ENCODE assay signal across 11 mouse cellular contexts in the genomic region with DNA sequence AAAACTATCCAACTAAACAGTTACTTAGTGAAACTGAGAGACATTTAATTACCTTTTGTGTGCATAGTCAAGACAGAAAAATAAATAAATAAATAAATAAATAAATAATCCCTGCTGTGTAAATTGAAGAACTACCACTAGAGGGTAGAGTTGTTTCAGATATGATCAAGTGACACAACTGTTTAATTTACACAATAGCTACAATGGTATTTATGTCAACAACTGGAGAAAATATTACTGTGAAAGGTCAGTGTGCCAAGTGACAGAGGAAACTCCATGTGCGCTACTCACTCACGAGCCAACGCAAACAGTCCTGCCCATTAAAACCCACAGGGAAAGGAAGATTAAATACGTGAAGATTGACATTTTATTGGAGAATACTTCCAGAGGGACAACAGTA. TPM values are rescaled to one million over a fixed set of nuclear protein-coding genes. Genes with fewer than 3 reads are reported as not detected.
DNase-seq lines count a peak whose midpoint lies in the region; ATAC-seq and TF ChIP-seq lines count a peak whose summit lies in the region.
"Had no signal": no experiment of that assay in that cellular context is flagged by ENCODE, and none has a peak within 500 bp of the region (broad histone marks: within the 10 kb centered on the region; RNA-seq: fewer than 3 reads in every experiment).

No protein-coding gene starts in this region.

- H3K27ac ChIP-seq in forebrain, embryonic 14.5 days (ENCODE audit: low read depth, low read length), result no peak overlapping the region
- H3K27ac ChIP-seq in forebrain, embryonic 15.5 days (replicated peaks), result no peak overlapping the region
- no peak overlapping the region for H3K27ac ChIP-seq in kidney, embryonic 15.5 days
- H3K27ac ChIP-seq in neural tube, embryonic 14.5 days (ENCODE audit: low read depth, low read length), result no peak overlapping the region
- no peak overlapping the region for H3K27ac ChIP-seq in stomach, postnatal 0 days (replicated peaks)
- H3K27ac ChIP-seq: limb, embryonic 15.5 days had no signal

- no peak for TF ChIP-seq EP300 in stomach, postnatal 0 days (optimal IDR thresholded peaks at IDR 0.05)

- no peaks in the 10 kb centered on the region for H3K4me1 ChIP-seq in forebrain, embryonic 14.5 days (ENCODE audit: control insufficient read depth, insufficient read depth, low read length)
- H3K4me1 ChIP-seq in forebrain, embryonic 15.5 days, result no peaks in the 10 kb centered on the region
- no peaks in the 10 kb centered on the region for H3K4me1 ChIP-seq in kidney, embryonic 15.5 days
- no peaks in the 10 kb centered on the region for H3K4me1 ChIP-seq in neural tube, embryonic 14.5 days (ENCODE audit: control insufficient read depth, insufficient read depth, low read length)
- H3K4me1 ChIP-seq in stomach, postnatal 0 days (replicated peaks; ENCODE audit: control insufficient read depth, insufficient read depth), result no peaks in the 10 kb centered on the region
- H3K4me1 ChIP-seq: limb, embryonic 15.5 days had no signal

- H3K4me2 ChIP-seq in forebrain, embryonic 14.5 days (ENCODE audit: low read length), result no peak overlapping the region
- no peak overlapping the region for H3K4me2 ChIP-seq in forebrain, embryonic 15.5 days (replicated peaks)
- H3K4me2 ChIP-seq in kidney, embryonic 15.5 days, result no peak overlapping the region
- no peak overlapping the region for H3K4me2 ChIP-seq in neural tube, embryonic 14.5 days (ENCODE audit: low read depth, low read length)
- H3K4me2 ChIP-seq in stomach, postnatal 0 days (replicated peaks; ENCODE audit: low read depth), result no peak overlapping the region
- H3K4me2 ChIP-seq: limb, embryonic 15.5 days had no signal

- 88% methylated on average over 4 of the region's 4 CpGs for WGBS in forebrain, embryonic 14.5 days
- 84% methylated on average over 4 of the region's 4 CpGs for WGBS in forebrain, embryonic 15.5 days
- WGBS in kidney, embryonic 15.5 days, result 42% methylated on average over 4 of the region's 4 CpGs
- 60% methylated on average over 4 of the region's 4 CpGs for WGBS in neural tube, embryonic 14.5 days
- WGBS in stomach, postnatal 0 days, result 41% methylated on average over 4 of the region's 4 CpGs

- TF ChIP-seq CTCF in stomach, postnatal 0 days (IDR thresholded peaks at IDR 0.05; ENCODE audit: low read depth), result peak; percentile 59

- ATAC-seq in forebrain, embryonic 14.5 days, result 0 out of 2 replicates have a peak, but pooled peaks have one; percentile 20
- ATAC-seq in forebrain, embryonic 15.5 days (replicated peaks), result no peak
- ATAC-seq in kidney, embryonic 15.5 days (replicated peaks; ENCODE audit: low FRiP score), result 0 out of 2 replicates have a peak, but pooled peaks have one; percentile 22
- ATAC-seq in neural tube, embryonic 14.5 days (ENCODE audit: low read depth), result peak; percentile 44
- ATAC-seq in stomach, postnatal 0 days (ENCODE audit: low FRiP score, low TSS enrichment), result peak; percentile 90

- H3K9ac ChIP-seq in forebrain, embryonic 14.5 days (ENCODE audit: low read length), result no peak overlapping the region
- H3K9ac ChIP-seq in forebrain, embryonic 15.5 days (replicated peaks), result no peak overlapping the region
- H3K9ac ChIP-seq in kidney, embryonic 15.5 days, result no peak overlapping the region
- H3K9ac ChIP-seq in neural tube, embryonic 14.5 days (replicated peaks; ENCODE audit: low read depth, low read length), result no peak overlapping the region
- no peak overlapping the region for H3K9ac ChIP-seq in stomach, postnatal 0 days (ENCODE audit: low read length)
- H3K9ac ChIP-seq: limb, embryonic 15.5 days had no signal

- no peaks in the 10 kb centered on the region for H3K9me3 ChIP-seq in forebrain, embryonic 14.5 days (replicated peaks; ENCODE audit: control insufficient read depth, low read length)
- no peaks in the 10 kb centered on the region for H3K9me3 ChIP-seq in forebrain, embryonic 15.5 days
- H3K9me3 ChIP-seq in kidney, embryonic 15.5 days (replicated peaks), result no peaks in the 10 kb centered on the region
- H3K9me3 ChIP-seq in neural tube, embryonic 14.5 days (ENCODE audit: control insufficient read depth, low read length), result no peaks in the 10 kb centered on the region
- no peaks in the 10 kb centered on the region for H3K9me3 ChIP-seq in stomach, postnatal 0 days (ENCODE audit: control insufficient read depth, low read length)
- H3K9me3 ChIP-seq: limb, embryonic 15.5 days had no signal

- H3K4me3 ChIP-seq in forebrain, embryonic 14.5 days (ENCODE audit: low read depth, low read length), result no peak overlapping the region
- H3K4me3 ChIP-seq in forebrain, embryonic 15.5 days, result no peak overlapping the region
- no peak overlapping the region for H3K4me3 ChIP-seq in kidney, embryonic 15.5 days (replicated peaks)
- H3K4me3 ChIP-seq in neural tube, embryonic 14.5 days (ENCODE audit: low read depth, low read length), result no peak overlapping the region
- no peak overlapping the region for H3K4me3 ChIP-seq in stomach, postnatal 0 days (ENCODE audit: low read depth, low read length)
- H3K4me3 ChIP-seq: limb, embryonic 15.5 days had no signal

- no peaks in the 10 kb centered on the region for H3K27me3 ChIP-seq in forebrain, embryonic 14.5 days (replicated peaks; ENCODE audit: control insufficient read depth, insufficient read depth, low read length)
- H3K27me3 ChIP-seq in forebrain, embryonic 15.5 days, result no peaks in the 10 kb centered on the region
- no peaks in the 10 kb centered on the region for H3K27me3 ChIP-seq in kidney, embryonic 15.5 days
- no peaks in the 10 kb centered on the region for H3K27me3 ChIP-seq in neural tube, embryonic 14.5 days (ENCODE audit: control insufficient read depth, insufficient read depth, low read length)
- no peaks in the 10 kb centered on the region for H3K27me3 ChIP-seq in stomach, postnatal 0 days (ENCODE audit: control insufficient read depth, insufficient read depth, low read length)
- H3K27me3 ChIP-seq: limb, embryonic 15.5 days had no signal

- peak; percentile 26 for DNase-seq in forebrain, embryonic 14.5 days (ENCODE audit: low spot score)
- DNase-seq in kidney, adult 9 months, result no peak
- no peak for DNase-seq in neural tube, embryonic 10.5 days (ENCODE audit: extremely low spot score, low spot score)
- peak; percentile 32 for DNase-seq in stomach, postnatal 0 days (ENCODE audit: low spot score)
- DNase-seq in T-cell, adult 2 months (ENCODE audit: low spot score), result no peak
- DNase-seq: lung, postnatal 4 days had no signal

- H3K36me3 ChIP-seq in forebrain, embryonic 14.5 days (ENCODE audit: control insufficient read depth, insufficient read depth, low read length), result no peaks in the 10 kb centered on the region
- no peaks in the 10 kb centered on the region for H3K36me3 ChIP-seq in forebrain, embryonic 15.5 days
- no peaks in the 10 kb centered on the region for H3K36me3 ChIP-seq in kidney, embryonic 15.5 days
- no peaks in the 10 kb centered on the region for H3K36me3 ChIP-seq in neural tube, embryonic 14.5 days (ENCODE audit: control insufficient read depth, insufficient read depth, low read length)
- no peaks in the 10 kb centered on the region for H3K36me3 ChIP-seq in stomach, postnatal 0 days (ENCODE audit: control insufficient read depth, insufficient read depth, low read length)
- H3K36me3 ChIP-seq: limb, embryonic 15.5 days had no signal

RNA-seq across cellular contexts. Expression of a gene that starts 38.8 kb away (rescaled TPM):
- polyA plus RNA-seq in forebrain, embryonic 14.5 days (2014; fragmentation: Nextera tagmentation; extraction: Ambion mirVana), result 0.48 and 0.78 TPM in 2 replicates
- 0.87 and 0.93 TPM in 2 replicates for polyA plus RNA-seq in forebrain, embryonic 15.5 days (2015; fragmentation: Nextera tagmentation; extraction: Ambion mirVana)
- 0.62 and 0.68 TPM in 2 replicates for polyA plus RNA-seq in kidney, embryonic 15.5 days (2015; fragmentation: Nextera tagmentation; extraction: Ambion mirVana)
- polyA plus RNA-seq in neural tube, embryonic 14.5 days (2014; fragmentation: Nextera tagmentation; extraction: Ambion mirVana), result 0.96 and 1.1 TPM in 2 replicates
- polyA plus RNA-seq in stomach, postnatal 0 days (2015; fragmentation: Nextera tagmentation; extraction: Ambion mirVana), result 0.05 and 0.16 TPM in 2 replicates
- polyA plus RNA-seq: small intestine, adult 2 months had no signal

Comparison
In these comparisons a context has a peak if more than half of its experiments do, and no peak if none do; other contexts are left out.
1. DNase-seq: peak in forebrain, embryonic 14.5 days (single experiment) and stomach, postnatal 0 days (single experiment); none in kidney, adult 9 months (single experiment), neural tube, embryonic 10.5 days (single experiment) and T-cell, adult 2 months (single experiment).